Mouse (Mus musculus): ENCODE measurements around the gene D330045A20Rik.
"Not testable (repeated sequence)": the region's sequence is repeated elsewhere in the genome, so short reads cannot be mapped to it uniquely, and the experiment has no call there.

Gene D330045A20Rik

DNA sequence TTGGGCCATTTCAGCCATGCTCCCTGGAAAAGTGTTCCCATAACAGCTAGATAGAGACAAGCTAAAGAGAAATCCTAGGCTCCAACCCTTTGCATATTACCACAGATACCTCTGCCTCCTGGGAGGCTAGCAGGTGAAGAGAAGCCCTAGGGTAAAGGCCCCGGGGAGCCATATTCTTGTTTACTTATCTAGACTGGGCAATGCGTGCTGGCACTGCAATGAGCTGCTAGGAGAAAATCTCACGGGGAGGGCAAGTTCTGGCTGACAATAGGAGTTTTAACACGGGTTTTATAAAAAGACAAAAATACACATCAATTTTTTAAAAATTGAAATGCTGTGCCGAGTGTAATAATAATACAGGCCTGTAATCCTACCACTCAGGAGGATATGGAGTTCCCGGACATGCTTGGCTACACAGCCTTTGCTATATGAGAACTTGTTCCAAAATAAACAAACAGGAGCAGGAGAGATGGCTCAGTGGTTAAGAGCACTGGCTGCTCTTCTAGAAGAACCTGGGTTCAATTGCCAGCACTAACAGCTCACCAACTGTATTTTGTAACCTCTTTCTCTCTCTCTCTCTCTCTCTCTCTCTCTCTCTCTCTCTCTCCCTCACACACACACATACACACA is 98.6 kb downstream of the D330045A20Rik start:
- no peak for DNase-seq (ENCODE audit: low spot score)

DNA sequence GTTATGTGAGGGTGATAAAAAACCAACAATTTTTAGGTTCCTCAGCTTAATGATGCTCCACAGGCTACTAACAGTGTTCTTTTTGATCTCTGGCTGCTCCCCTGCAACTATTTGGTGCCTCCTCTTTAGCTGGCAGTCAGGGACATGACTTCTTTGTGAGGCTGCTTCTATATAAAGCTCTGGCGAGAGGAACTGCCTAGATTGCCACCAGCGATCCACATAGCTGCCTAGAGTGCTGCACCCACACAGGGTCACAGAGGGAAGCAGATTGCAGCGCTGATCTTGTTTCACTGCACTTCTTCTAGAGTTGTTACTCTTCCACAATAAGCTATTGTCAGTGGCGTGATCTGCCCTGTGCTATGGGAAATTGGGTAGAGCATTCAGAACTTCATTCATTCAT is 103.4 kb downstream of the D330045A20Rik start:
- no peak for DNase-seq (ENCODE audit: low spot score)

DNA sequence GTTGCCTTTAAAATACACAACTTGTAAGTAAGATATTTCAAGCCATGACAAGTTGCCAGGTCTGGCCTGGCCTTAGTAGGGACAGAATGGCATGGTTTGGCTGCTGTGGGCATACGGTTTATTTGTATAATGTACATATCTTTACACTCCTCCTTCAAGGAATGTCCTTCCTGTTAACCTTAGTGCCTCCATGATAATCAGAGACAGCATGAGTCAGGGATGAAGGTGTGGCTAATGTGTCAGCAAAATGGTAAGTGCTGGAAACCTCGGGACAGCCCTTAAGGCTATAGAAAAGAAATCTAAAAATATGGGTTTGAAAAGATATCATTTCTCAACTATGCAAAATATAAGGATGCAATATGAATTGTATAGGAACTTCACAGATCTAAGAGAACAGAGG is 106.5 kb downstream of the D330045A20Rik start:
- DNase-seq (ENCODE audit: low spot score), result not testable (repeated sequence)

DNA sequence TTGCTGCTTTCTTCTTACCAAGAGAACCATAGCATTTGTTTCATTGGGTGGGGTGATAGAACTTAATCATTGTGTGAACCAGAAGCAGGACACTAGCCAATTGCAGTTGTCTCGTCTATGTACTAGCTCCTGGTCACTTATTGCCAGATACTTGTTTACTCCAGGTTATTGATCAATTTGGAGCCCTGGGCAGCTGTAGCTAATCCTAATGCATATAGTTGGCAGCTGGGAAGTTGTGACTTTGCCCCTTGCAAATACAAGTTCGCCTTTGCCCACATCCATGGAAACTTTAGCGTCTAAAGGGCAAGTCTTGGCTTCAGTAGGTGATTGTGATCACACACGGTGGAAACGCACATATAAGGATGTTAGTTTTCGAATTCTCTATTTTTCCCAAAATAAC is 116.2 kb downstream of the D330045A20Rik start:
- no peak for DNase-seq (ENCODE audit: low spot score)

All from ovary, postnatal 36 days (tissue).